Mouse (Mus musculus) liver, postnatal 0 days (tissue): ENCODE results near the gene Pamr1. TPM values are rescaled to one million over a fixed set of nuclear protein-coding genes. Genes with fewer than 3 reads are reported as not detected.

ENCODE experiments used
- ATAC-seq: fragments of 200-750 bp; cut with Nextera tagmentation; 2 replicates; pipeline ENCODE4 v1.8.0; 2017; ENCODE audit warnings: mild to moderate bottlenecking, moderate library complexity
- DNase-seq: peaks from one replicate; pipeline ENCODE4 v3.0.0-alpha.2; 2016
- H3K27ac ChIP-seq: fragments of 300-500 bp; sonication (generic); 2 replicates; pipeline ENCODE4 v1.5.1; 2014; ENCODE audit warnings: antibody characterized with exemption, moderate library complexity, mild to moderate bottlenecking, low read depth
- H3K27me3 ChIP-seq: fragments of 300-500 bp; sonication (generic); 2 replicates; pipeline ENCODE4 v1.6.1; 2014; ENCODE audit warnings: low read length, control low read depth, mixed read lengths; ENCODE audit not compliant: insufficient read depth
- H3K36me3 ChIP-seq: fragments of 300-500 bp; sonication (generic); replicated peaks from 2 replicates; pipeline ENCODE4 v1.6.1; 2014; ENCODE audit warnings: mild to moderate bottlenecking, control low read depth, low read length, moderate library complexity, mixed read lengths; ENCODE audit not compliant: insufficient read depth
- H3K4me1 ChIP-seq: fragments of 300-500 bp; sonication (generic); 2 replicates; pipeline ENCODE4 v1.6.1; 2014; ENCODE audit warnings: antibody characterized with exemption, mild to moderate bottlenecking, control low read depth; ENCODE audit not compliant: insufficient read depth
- H3K4me2 ChIP-seq: fragments of 300-500 bp; sonication (generic); 2 replicates; pipeline ENCODE4 v1.6.1; 2014; ENCODE audit warnings: low read depth, mild to moderate bottlenecking, low read length, moderate library complexity, mixed read lengths
- H3K4me3 ChIP-seq: fragments of 300-500 bp; sonication (generic); 2 replicates; pipeline ENCODE4 v1.5.1; 2014; ENCODE audit warnings: low read depth, low read length
- H3K9ac ChIP-seq: fragments of 300-500 bp; sonication (generic); replicated peaks from 2 replicates; pipeline ENCODE4 v1.6.1; 2014; ENCODE audit warnings: mild to moderate bottlenecking, moderate library complexity
- H3K9me3 ChIP-seq: fragments of 300-500 bp; sonication (generic); 2 replicates; pipeline ENCODE4 v1.6.1; 2016; ENCODE audit warnings: mild to moderate bottlenecking, control low read depth, low read length, mixed read lengths
- CTCF ChIP-seq: sonication (generic); IDR thresholded peaks from 2 replicates; pipeline ENCODE4 v1.5.1; 2016; ENCODE audit warnings: antibody characterized with exemption, low read depth
- EP300 ChIP-seq: IDR thresholded peaks from 2 replicates; pipeline ENCODE4 v1.6.1; 2016; ENCODE audit warnings: antibody characterized with exemption, low read depth, mild to moderate bottlenecking
- WGBS: fragments of 180-500 bp; shearing (Covaris S2); extraction: QIAGEN DNeasy Blood & Tissue Kit; methylation state at CpG from one replicate; pipeline ENCODE4 v1.1.7; 2014; ENCODE audit not compliant: insufficient replicate concordance; 5-methylcytosine and 5-hydroxymethylcytosine counted together
- polyA plus RNA-seq: library from polyadenylated mRNA; unstranded; fragments of >200 nt; fragmentation: Nextera tagmentation; extraction: Ambion mirVana; gene quantifications from 2 replicates; pipeline ENCODE4 v1.2.1, GENCODE M21; 2015

The Pamr1 gene
- polyA plus RNA-seq, 1 experiment from 2014 or later: 6.2 TPM

DNA sequence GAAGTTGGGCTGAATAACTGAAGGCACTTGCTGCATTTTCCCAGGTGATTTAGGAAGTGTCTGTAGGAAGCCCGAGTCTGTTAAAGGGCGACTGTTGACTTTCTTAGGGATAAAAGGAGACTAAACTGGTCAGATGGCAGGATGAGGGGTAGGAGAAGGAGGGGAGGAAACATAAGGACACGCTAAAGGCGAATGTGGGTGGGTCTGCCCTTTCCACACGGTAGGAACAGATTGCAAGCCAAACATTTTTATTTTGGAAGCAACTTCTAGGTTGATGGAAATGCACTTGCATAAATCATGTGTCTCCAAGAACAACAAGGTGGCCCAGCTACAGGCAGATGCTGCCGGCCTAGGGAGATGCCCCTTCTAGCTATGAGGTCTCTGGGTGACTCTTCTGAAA, 127.6 kb downstream of the Pamr1 start:
- Histone ChIP-seq H3K4me2 (no peak overlapping the region), H3K27me3 (no peaks in the 10 kb centered on the region), H3K9ac (no peak overlapping the region), H3K36me3 (no peaks in the 10 kb centered on the region), H3K4me1 (no peaks in the 10 kb centered on the region), H3K9me3 (no peaks in the 10 kb centered on the region), H3K27ac (no peak overlapping the region), H3K4me3 (no peak overlapping the region)
- WGBS: 65% methylated on average over 6 of the region's 6 CpGs
- DNase-seq (no peak), ATAC-seq (no peak)
- no peak for TF ChIP-seq EP300

DNA sequence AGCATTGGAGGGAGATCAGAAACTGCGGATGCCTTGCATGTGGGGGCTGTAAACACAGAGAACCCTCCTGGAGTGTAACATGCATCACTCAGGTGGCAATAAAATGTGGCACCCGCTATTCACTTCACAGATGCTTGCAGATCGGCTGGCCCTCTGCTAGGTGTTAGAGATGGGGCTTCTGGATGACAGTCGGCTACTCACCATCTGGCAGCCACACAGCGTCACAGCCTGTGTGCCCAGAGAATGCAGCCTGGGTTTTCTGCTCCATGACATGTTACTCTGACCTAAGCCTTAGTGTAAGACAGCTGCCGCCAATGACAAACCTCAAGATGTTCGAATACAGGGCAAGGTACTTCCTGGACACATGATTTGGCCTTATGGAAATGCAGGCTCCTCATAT, 131.5 kb downstream of the Pamr1 start:
- Histone ChIP-seq H3K4me3 (no peak overlapping the region), H3K9ac (no peak overlapping the region), H3K27ac (no peak overlapping the region), H3K9me3 (no peaks in the 10 kb centered on the region), H3K4me2 (no peak overlapping the region), H3K4me1 (no peaks in the 10 kb centered on the region), H3K36me3 (no peaks in the 10 kb centered on the region), H3K27me3 (no peaks in the 10 kb centered on the region)
- no peak for DNase-seq
- ATAC-seq: no peak
- TF ChIP-seq EP300 (no peak), CTCF (no peak)
- WGBS: 71% methylated on average over 7 of the region's 7 CpGs

DNA sequence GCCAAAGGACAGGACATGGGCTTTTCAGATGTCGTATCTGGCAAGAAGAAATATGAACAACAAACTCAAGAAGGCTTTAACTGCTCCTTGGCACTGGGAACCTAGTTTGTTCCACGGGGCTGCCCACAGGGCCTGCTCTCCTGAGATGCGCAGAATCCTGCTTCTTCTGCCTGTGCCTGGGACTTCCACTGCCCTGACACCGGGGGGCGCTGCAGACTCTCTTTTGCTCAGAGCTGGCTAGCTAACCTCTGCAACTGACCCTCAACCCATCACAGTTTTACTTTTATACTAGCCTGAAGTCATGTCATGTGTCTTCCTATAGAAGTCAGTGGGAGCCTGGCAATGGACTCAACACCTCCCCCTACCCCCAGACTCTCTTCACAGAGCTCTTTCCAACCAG, 132.4 kb downstream of the Pamr1 start:
- Histone ChIP-seq H3K4me1 (no peaks in the 10 kb centered on the region), H3K9ac (no peak overlapping the region), H3K4me2 (no peak overlapping the region), H3K27ac (no peak overlapping the region), H3K27me3 (no peaks in the 10 kb centered on the region), H3K4me3 (no peak overlapping the region), H3K36me3 (no peaks in the 10 kb centered on the region), H3K9me3 (no peaks in the 10 kb centered on the region)
- DNase-seq (peak; percentile 68), ATAC-seq (no peak)
- 43% methylated on average over 5 of the region's 5 CpGs for WGBS
- peak; percentile 76 for TF ChIP-seq CTCF
- no peak for TF ChIP-seq EP300

DNA sequence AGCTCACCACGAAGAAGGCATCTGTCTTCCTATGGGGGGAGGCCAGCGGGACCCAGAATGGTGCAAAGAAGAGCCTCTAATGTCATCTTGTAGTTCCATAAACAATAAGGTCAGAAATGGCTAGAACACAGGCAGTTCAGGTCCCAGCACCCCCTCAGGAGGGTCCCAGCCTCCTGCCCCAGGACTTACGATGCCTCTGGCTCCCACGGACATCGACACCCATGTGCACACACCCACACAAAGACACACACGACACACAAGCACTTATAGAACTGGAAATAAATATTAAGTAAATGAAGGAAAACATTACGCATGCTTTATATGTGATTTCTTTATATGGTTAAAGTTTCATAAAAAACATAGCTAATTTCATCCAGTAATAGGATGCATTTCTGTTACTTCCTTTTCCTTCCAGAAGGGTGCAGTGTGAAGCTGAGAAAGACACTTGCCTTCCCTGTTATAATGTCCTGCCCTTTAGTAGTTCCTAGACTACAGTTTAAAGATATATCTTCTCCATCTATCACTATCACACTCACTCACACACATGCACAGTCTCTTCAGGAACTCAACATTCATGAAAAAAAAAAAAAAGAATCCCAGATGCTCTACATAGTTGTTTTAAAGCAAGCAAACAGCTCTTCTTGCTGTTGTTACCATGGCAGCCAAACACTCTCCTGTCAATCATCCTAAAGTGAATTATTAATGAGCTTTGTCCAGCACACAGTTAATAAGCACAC, 135.7 kb downstream of the Pamr1 start:
- 81% methylated on average over 7 of the region's 7 CpGs for WGBS
- Histone ChIP-seq H3K36me3 (no peaks in the 10 kb centered on the region), H3K4me1 (no peaks in the 10 kb centered on the region), H3K9ac (no peak overlapping the region), H3K4me3 (no peak overlapping the region), H3K27me3 (0 out of 2 replicates have a peak, but pooled peaks cover 2% of the 10 kb centered on the region), H3K9me3 (no peaks in the 10 kb centered on the region), H3K4me2 (no peak overlapping the region), H3K27ac (no peak overlapping the region)
- TF ChIP-seq CTCF (peak; percentile 66), EP300 (no peak)
- DNase-seq (no peak), ATAC-seq (no peak)

GRCm38 (mm10) chr2:102686108-102686450, 136.3 kb downstream of the Pamr1 start:
- ATAC-seq (no peak), DNase-seq (no peak)
- no peaks in the 10 kb centered on the region for H3K9me3 ChIP-seq
- no peak overlapping the region for H3K4me3 ChIP-seq
- WGBS: 69% methylated on average over 9 of the region's 9 CpGs
- no peaks in the 10 kb centered on the region for H3K36me3 ChIP-seq
- H3K9ac ChIP-seq: no peak overlapping the region
- H3K4me1 ChIP-seq: no peaks in the 10 kb centered on the region
- H3K4me2 ChIP-seq: no peak overlapping the region
- no peak overlapping the region for H3K27ac ChIP-seq
- no peak for TF ChIP-seq EP300
- no peak for TF ChIP-seq CTCF
- H3K27me3 ChIP-seq: 0 out of 2 replicates have a peak, but pooled peaks cover 2% of the 10 kb centered on the region

Other genes with a start within 250 kb of the Pamr1 start
- gene Trim44, start 142.2 kb upstream of the Pamr1 start, polyA plus RNA-seq: 4.9 and 5.5 TPM in 2 replicates
- gene Fjx1, start 97.5 kb upstream of the Pamr1 start, polyA plus RNA-seq: 0.43 and 0.44 TPM in 2 replicates
- 0.74 and 1.1 TPM in 2 replicates for gene Slc1a2, start 108.6 kb downstream of the Pamr1 start, polyA plus RNA-seq